Mouse (Mus musculus) C2C12 (cell line): ENCODE data around the gene Gse1. TPM values are rescaled to one million over a fixed set of nuclear protein-coding genes. Genes with fewer than 3 reads are reported as not detected.

ENCODE experiments used
- H3K27me3 ChIP-seq: one replicate; pipeline ENCODE4 v1.6.1; 2011; ENCODE audit not compliant: control insufficient read depth, insufficient read depth, insufficient read length
- H3K36me3 ChIP-seq: one replicate; pipeline ENCODE4 v1.6.1; 2011; ENCODE audit not compliant: control insufficient read depth, insufficient read depth
- H3K4me3 ChIP-seq: one replicate; pipeline ENCODE4 v1.5.1; 2011; ENCODE audit warnings: mild to moderate bottlenecking, control low read depth; ENCODE audit not compliant: poor library complexity, insufficient read depth, severe bottlenecking
- H3K79me2 ChIP-seq: one replicate; pipeline ENCODE4 v1.6.1; 2011; ENCODE audit not compliant: control insufficient read depth, insufficient read depth
- H3K79me3 ChIP-seq: one replicate; pipeline ENCODE4 v1.6.1; 2011; ENCODE audit warnings: low read depth, control low read depth
- H3ac ChIP-seq: one replicate; pipeline ENCODE3; 2011; ENCODE audit warnings: low read depth; ENCODE audit not compliant: control insufficient read depth, insufficient read length
- CEBPB ChIP-seq: IDR thresholded peaks from one replicate; pipeline ENCODE4 v1.6.1; 2011; ENCODE audit warnings: low read depth, mild to moderate bottlenecking, control low read depth, moderate library complexity
- CTCF ChIP-seq: IDR thresholded peaks from one replicate; pipeline ENCODE4 v1.5.1; 2011; ENCODE audit not compliant: control insufficient read depth, insufficient read depth, insufficient read length
- FOSL1 ChIP-seq: IDR thresholded peaks from one replicate; pipeline ENCODE4 v1.8.0; 2011; ENCODE audit warnings: mild to moderate bottlenecking, low read length; ENCODE audit not compliant: poor library complexity, insufficient read depth, severe bottlenecking
- MAX ChIP-seq: IDR thresholded peaks from one replicate; pipeline ENCODE4 v1.6.1; 2011; ENCODE audit warnings: mild to moderate bottlenecking, control low read depth
- MYOD1 ChIP-seq: IDR thresholded peaks from one replicate; pipeline ENCODE4 v1.6.1; 2011; ENCODE audit warnings: low read depth; ENCODE audit not compliant: control insufficient read depth, insufficient read length
- MYOG ChIP-seq: IDR thresholded peaks from one replicate; pipeline ENCODE4 v1.6.1; 2011; ENCODE audit not compliant: control insufficient read depth, insufficient read length; ENCODE audit errors: extremely low read depth
- USF1 ChIP-seq: IDR thresholded peaks from one replicate; pipeline ENCODE4 v1.6.1; 2011; ENCODE audit warnings: low read depth, mild to moderate bottlenecking, control low read depth, moderate library complexity
- polyA plus RNA-seq: library from polyadenylated mRNA; unstranded; fragments of >200 nt; fragmentation: generic; extraction: Trizol; gene quantifications from one replicate; pipeline ENCODE4 v1.2.1, GENCODE M21; 2012; ENCODE audit warnings: missing spikeins

Gene Gse1
- polyA plus RNA-seq, 1 experiment: 15.6 TPM

GRCm38 (mm10) chr8:120249800-120250336 is 21.6 kb downstream of the Gse1 start:
- peaks cover 83% of the 10 kb centered on the region for H3K79me2 ChIP-seq
- peaks cover 36% of the 10 kb centered on the region for H3K79me3 ChIP-seq
- no peak overlapping the region for H3ac ChIP-seq
- no peak overlapping the region for H3K4me3 ChIP-seq
- TF ChIP-seq FOSL1 (no peak), CTCF (no peak), MAX (no peak), CEBPB (no peak), MYOG (no peak), MYOD1 (no peak), USF1 (no peak)
- no peaks in the 10 kb centered on the region for H3K27me3 ChIP-seq
- peaks cover 4% of the 10 kb centered on the region for H3K36me3 ChIP-seq

DNA sequence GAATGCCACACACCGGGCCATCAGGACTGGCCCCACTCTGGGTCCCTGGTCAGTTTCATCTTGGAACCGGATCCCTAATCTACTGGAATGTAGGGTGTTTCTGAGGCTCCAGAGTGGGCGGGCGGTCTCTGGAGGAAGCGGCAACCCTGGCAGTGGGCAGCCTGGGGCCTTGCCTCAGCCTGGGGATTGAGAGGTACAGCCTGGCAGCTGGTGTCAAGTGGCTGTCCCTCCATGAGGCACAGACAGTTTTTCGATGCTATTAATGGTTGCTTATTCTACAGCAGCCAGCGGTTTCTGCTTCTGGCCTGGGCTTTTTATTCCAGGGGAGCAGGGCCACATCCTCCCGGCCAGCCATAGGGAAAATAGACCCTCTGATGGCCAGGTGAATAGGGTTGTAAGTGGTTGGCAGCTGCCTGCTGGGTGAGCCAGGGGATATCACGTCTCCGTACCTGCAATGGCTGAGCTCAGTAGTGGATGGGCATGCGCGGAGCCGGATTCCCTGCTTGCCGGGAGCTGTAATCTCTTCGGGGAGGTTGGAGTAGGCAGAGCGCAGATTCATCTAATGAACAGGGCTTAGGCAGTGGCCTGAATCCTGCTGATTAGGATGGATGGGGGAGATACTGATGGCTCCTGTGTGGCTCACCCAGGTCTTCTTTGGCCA is 22.6 kb downstream of the Gse1 start:
- no peak overlapping the region for H3K4me3 ChIP-seq
- H3K79me3 ChIP-seq: peaks cover 29% of the 10 kb centered on the region
- no peak for TF ChIP-seq MYOG
- TF ChIP-seq FOSL1: no peak
- no peak for TF ChIP-seq MAX
- no peak for TF ChIP-seq MYOD1
- TF ChIP-seq USF1: no peak
- TF ChIP-seq CTCF: no peak
- no peak for TF ChIP-seq CEBPB

GRCm38 (mm10) chr8:120251411-120252035 is 23.3 kb downstream of the Gse1 start:
- Histone ChIP-seq H3K27me3 (no peaks in the 10 kb centered on the region), H3K79me3 (peaks cover 23% of the 10 kb centered on the region), H3ac (no peak overlapping the region), H3K36me3 (peaks cover 4% of the 10 kb centered on the region), H3K4me3 (no peak overlapping the region), H3K79me2 (peaks cover 81% of the 10 kb centered on the region)
- peak; percentile 22 for TF ChIP-seq MYOD1
- TF ChIP-seq USF1: no peak

More for the DNA sequence above, 22.6 kb downstream of the Gse1 start:
- Histone ChIP-seq H3K36me3 (peaks cover 4% of the 10 kb centered on the region), H3K79me2 (peaks cover 81% of the 10 kb centered on the region), H3K27me3 (no peaks in the 10 kb centered on the region), H3ac (no peak overlapping the region)

DNA sequence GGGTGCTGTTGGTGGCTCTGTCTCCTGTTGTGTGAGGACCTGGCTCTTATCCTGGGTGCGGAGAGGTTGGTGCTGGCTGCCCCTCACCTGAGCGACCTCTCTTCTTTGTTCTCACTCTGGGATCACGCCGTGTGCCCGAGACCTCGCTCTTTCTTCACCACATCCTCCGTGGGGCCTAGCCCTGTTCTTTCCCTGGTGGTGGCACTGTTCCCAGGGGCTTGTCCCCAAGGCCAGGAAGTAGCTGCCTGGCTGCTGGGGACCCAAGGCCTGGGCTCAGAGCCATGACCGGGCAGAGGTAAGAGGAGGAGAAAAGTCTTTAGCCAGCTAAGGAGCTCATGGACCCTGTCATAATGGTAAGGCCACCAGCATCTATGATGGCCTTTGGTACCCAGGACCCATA is 25.4 kb downstream of the Gse1 start:
- Histone ChIP-seq H3K4me3 (no peak overlapping the region), H3ac (no peak overlapping the region), H3K36me3 (no peaks in the 10 kb centered on the region), H3K79me3 (peaks cover 11% of the 10 kb centered on the region), H3K79me2 (peaks cover 64% of the 10 kb centered on the region), H3K27me3 (no peaks in the 10 kb centered on the region)
- TF ChIP-seq MYOG (no peak), CEBPB (no peak), MYOD1 (no peak), MAX (no peak), CTCF (no peak), FOSL1 (no peak), USF1 (no peak)

- Histone ChIP-seq H3ac (no peak overlapping the region), H3K4me3 (no peak overlapping the region), H3K36me3 (no peaks in the 10 kb centered on the region), H3K27me3 (no peaks in the 10 kb centered on the region), H3K79me2 (peaks cover 74% of the 10 kb centered on the region), H3K79me3 (peaks cover 12% of the 10 kb centered on the region)
- TF ChIP-seq MYOD1: no peak
- no peak for TF ChIP-seq CEBPB
- TF ChIP-seq MAX: no peak
- no peak for TF ChIP-seq MYOG
- no peak for TF ChIP-seq USF1
- no peak for TF ChIP-seq FOSL1
- no peak for TF ChIP-seq CTCF
These were observed 27.2 kb downstream of the Gse1 start for GRCm38 (mm10) chr8:120255406-120255987.

- no peaks in the 10 kb centered on the region for H3K27me3 ChIP-seq
- H3K79me3 ChIP-seq: peaks cover 9% of the 10 kb centered on the region
- no peak overlapping the region for H3ac ChIP-seq
- H3K4me3 ChIP-seq: no peak overlapping the region
- no peaks in the 10 kb centered on the region for H3K36me3 ChIP-seq
- H3K79me2 ChIP-seq: peaks cover 67% of the 10 kb centered on the region
- TF ChIP-seq USF1 (no peak), FOSL1 (no peak), CTCF (no peak), MAX (no peak)
These were observed 28.7 kb downstream of the Gse1 start for GRCm38 (mm10) chr8:120256958-120257357.
